Mouse (Mus musculus) neural tube, embryonic 12.5 days (tissue): ENCODE data around the gene Tmem88b. TPM values are rescaled to one million over a fixed set of nuclear protein-coding genes. Genes with fewer than 3 reads are reported as not detected.
A peak's percentile ranks its signal among the peaks of the same experiment; 100 is the strongest.

Experiments
- ATAC-seq: fragments of 200-750 bp; cut with Nextera tagmentation; 2 replicates; pipeline ENCODE4 v1.8.0; 2017; ENCODE audit warnings: low read depth, mild to moderate bottlenecking, moderate TSS enrichment, moderate library complexity; ENCODE audit not compliant: low FRiP score
- H3K27ac ChIP-seq: fragments of 300-500 bp; sonication (generic); 2 replicates; pipeline ENCODE4 v1.5.1; 2016
- H3K27me3 ChIP-seq: fragments of 300-500 bp; sonication (generic); replicated peaks from 2 replicates; pipeline ENCODE4 v1.6.1; 2016; ENCODE audit warnings: mild to moderate bottlenecking
- H3K36me3 ChIP-seq: fragments of 300-500 bp; sonication (generic); 2 replicates; pipeline ENCODE4 v1.6.1; 2016; ENCODE audit warnings: mild to moderate bottlenecking
- H3K4me1 ChIP-seq: fragments of 300-500 bp; sonication (generic); 2 replicates; pipeline ENCODE4 v1.6.1; 2016
- H3K4me2 ChIP-seq: fragments of 300-500 bp; sonication (generic); replicated peaks from 2 replicates; pipeline ENCODE4 v1.6.1; 2016; ENCODE audit warnings: mild to moderate bottlenecking
- H3K4me3 ChIP-seq: fragments of 300-500 bp; sonication (generic); 2 replicates; pipeline ENCODE4 v1.5.1; 2016
- H3K9ac ChIP-seq: fragments of 300-500 bp; sonication (generic); 2 replicates; pipeline ENCODE4 v1.6.1; 2016; ENCODE audit warnings: mild to moderate bottlenecking
- H3K9me3 ChIP-seq: fragments of 300-500 bp; sonication (generic); 2 replicates; pipeline ENCODE4 v1.6.1; 2016; ENCODE audit warnings: mild to moderate bottlenecking
- WGBS: fragments of 180-500 bp; shearing (Covaris S2); methylation state at CpG from one replicate; pipeline ENCODE4 v1.1.7; 2016; 5-methylcytosine and 5-hydroxymethylcytosine counted together
- microRNA-seq: library from miRNA; unstranded; fragments of <30 nt; microRNA quantifications from one replicate; pipeline ENCODE4, GENCODE M21; 2017
- polyA plus RNA-seq: library from polyadenylated mRNA; unstranded; fragments of >200 nt; fragmentation: Nextera tagmentation; extraction: Ambion mirVana; gene quantifications from 2 replicates; pipeline ENCODE4 v1.2.1, GENCODE M21; 2016

Gene Tmem88b
- polyA plus RNA-seq, 1 experiment from 2014 or later: 0.56 TPM

GRCm38 (mm10) chr4:155734350-155734941 lies 51.2 kb downstream of the Tmem88b start, which contains the start of gene Tmem240:
TSS of gene Tmem240 (plus strand) at chr4:155734800.
- ATAC-seq: peak; percentile 94
- under 1% methylated on average over 33 of the region's 35 CpGs for WGBS
- Histone ChIP-seq H3K27ac (peak within 1 kb of the TSS; percentile 89), H3K27me3 (no peaks in the 10 kb centered on the region), H3K36me3 (peaks cover 41% of the 10 kb centered on the region), H3K4me1 (peaks cover 27% of the 10 kb centered on the region), H3K4me2 (peak within 1 kb of the TSS; percentile 94), H3K9ac (peak within 1 kb of the TSS; percentile 92), H3K9me3 (no peaks in the 10 kb centered on the region), H3K4me3 (peak within 1 kb of the TSS; percentile 92)

- peaks cover 37% of the 10 kb centered on the region; the same call in 1 of the 2 replicates for H3K36me3 ChIP-seq
- H3K27ac ChIP-seq: no peak overlapping the region
- 0 out of 2 replicates have a peak overlapping the region, but pooled peaks have one; percentile 92 for H3K9ac ChIP-seq
- H3K27me3 ChIP-seq: no peaks in the 10 kb centered on the region
- H3K4me1 ChIP-seq: peaks cover 27% of the 10 kb centered on the region
- no peak for ATAC-seq
- H3K4me3 ChIP-seq: no peak overlapping the region
- H3K9me3 ChIP-seq: no peaks in the 10 kb centered on the region
- WGBS: 88% methylated on average over 10 of the region's 10 CpGs
- H3K4me2 ChIP-seq: peak overlapping the region; percentile 94; the same call in 1 of the 2 replicates
These were observed 52.4 kb downstream of the Tmem88b start for GRCm38 (mm10) chr4:155733267-155733666.

Small RNA genes within 50 kb of the gene (microRNA-seq; reads per million reads assigned to microRNA genes)
- gene Gm27743: not detected

Other genes with a start within 250 kb of the Tmem88b start
- gene Nadk, start 223.5 kb downstream of the Tmem88b start, polyA plus RNA-seq: 86.9 and 88.2 TPM in 2 replicates
- gene Slc35e2, start 184.5 kb downstream of the Tmem88b start, polyA plus RNA-seq: 16.2 and 16.7 TPM in 2 replicates
- gene Cdk11b, start 161.0 kb downstream of the Tmem88b start, polyA plus RNA-seq: 76.8 and 79.5 TPM in 2 replicates
- not detected in 2 replicates for gene Gm10563, start 140.5 kb downstream of the Tmem88b start, polyA plus RNA-seq
- 3.9 and 4.3 TPM in 2 replicates for gene Mmp23, start 132.5 kb downstream of the Tmem88b start, polyA plus RNA-seq
- gene Mib2, start 116.7 kb downstream of the Tmem88b start, polyA plus RNA-seq: 33.8 and 38.1 TPM in 2 replicates
- 10.6 and 11.6 TPM in 2 replicates for gene Fndc10, start 91.5 kb downstream of the Tmem88b start, polyA plus RNA-seq
- 151 and 160 TPM in 2 replicates for gene Ssu72, start 81.1 kb downstream of the Tmem88b start, polyA plus RNA-seq
- 6.2 and 6.5 TPM in 2 replicates for gene Tmem240, start 51.1 kb downstream of the Tmem88b start, polyA plus RNA-seq
- 85.2 and 90.7 TPM in 2 replicates for gene Atad3a, start 24.8 kb downstream of the Tmem88b start, polyA plus RNA-seq
- gene Vwa1, start 11.2 kb downstream of the Tmem88b start, polyA plus RNA-seq: 16.6 and 17.9 TPM in 2 replicates
- gene Ankrd65, start 4.6 kb upstream of the Tmem88b start, polyA plus RNA-seq: not detected in 2 replicates
- 226 and 242 TPM in 2 replicates for gene Mrpl20, start 17.0 kb upstream of the Tmem88b start, polyA plus RNA-seq
- 203 and 204 TPM in 2 replicates for gene Ccnl2, start 26.6 kb upstream of the Tmem88b start, polyA plus RNA-seq
- gene Aurkaip1, start 45.4 kb upstream of the Tmem88b start, polyA plus RNA-seq: 142 and 144 TPM in 2 replicates
- gene Mxra8, start 53.8 kb upstream of the Tmem88b start, polyA plus RNA-seq: 26.7 and 27.1 TPM in 2 replicates
- gene Dvl1, start 61.5 kb upstream of the Tmem88b start, polyA plus RNA-seq: 26.2 and 32.1 TPM in 2 replicates
- gene Tas1r3, start 77.5 kb upstream of the Tmem88b start, polyA plus RNA-seq: 0.28 and 0.56 TPM in 2 replicates
- 19.5 and 22.1 TPM in 2 replicates for gene Cptp, start 83.6 kb upstream of the Tmem88b start, polyA plus RNA-seq
- 77.0 TPM in 2 replicates for gene Ints11, start 83.7 kb upstream of the Tmem88b start, polyA plus RNA-seq
- 46.6 and 52.0 TPM in 2 replicates for gene Pusl1, start 105.9 kb upstream of the Tmem88b start, polyA plus RNA-seq
- 65.5 and 68.0 TPM in 2 replicates for gene Acap3, start 105.9 kb upstream of the Tmem88b start, polyA plus RNA-seq
- gene Ube2j2, start 158.0 kb upstream of the Tmem88b start, polyA plus RNA-seq: 159 and 167 TPM in 2 replicates
- 17.2 and 19.0 TPM in 2 replicates for gene C1qtnf12, start 176.4 kb upstream of the Tmem88b start, polyA plus RNA-seq
- gene B3galt6, start 206.8 kb upstream of the Tmem88b start, polyA plus RNA-seq: 20.2 and 20.6 TPM in 2 replicates
- 129 and 133 TPM in 2 replicates for gene Sdf4, start 207.0 kb upstream of the Tmem88b start, polyA plus RNA-seq
- 0.52 and 0.81 TPM in 2 replicates for gene Tnfrsf4, start 228.0 kb upstream of the Tmem88b start, polyA plus RNA-seq
- 1.6 and 2.0 TPM in 2 replicates for gene Tnfrsf18, start 240.3 kb upstream of the Tmem88b start, polyA plus RNA-seq